Mouse (Mus musculus) neural tube, embryonic 10.5 days (tissue): Measurements from ENCODE around the gene Phf8.
"Not testable (repeated sequence)": the region's sequence is repeated elsewhere in the genome, so short reads cannot be mapped to it uniquely, and the experiment has no call there.

Experiments used
- DNase-seq: peaks from one replicate; pipeline ENCODE4 v3.0.0-alpha.2; 2017; ENCODE audit warnings: low spot score; ENCODE audit errors: extremely low spot score

Gene Phf8

GRCm38 (mm10) chrX:151520458-151521322 is at the start of gene Phf8:
Gene Phf8 (plus strand): TSS chrX:151520672.
- DNase-seq: peak; percentile 88

GRCm38 (mm10) chrX:151488128-151488527 is 32.3 kb upstream of the Phf8 start:
- DNase-seq: no peak

- not testable (repeated sequence) for DNase-seq
Observed at GRCm38 (mm10) chrX:151493269-151493668, 27.2 kb upstream of the Phf8 start.

GRCm38 (mm10) chrX:151496596-151496995 is 23.9 kb upstream of the Phf8 start:
- no peak for DNase-seq

GRCm38 (mm10) chrX:151508536-151508935 is 11.9 kb upstream of the Phf8 start:
- DNase-seq: no peak

- DNase-seq: no peak
Observed at GRCm38 (mm10) chrX:151509906-151510305, 10.6 kb upstream of the Phf8 start.

- DNase-seq: no peak
Observed at GRCm38 (mm10) chrX:151513066-151513465, 7.4 kb upstream of the Phf8 start.

GRCm38 (mm10) chrX:151513694-151514093 is 6.8 kb upstream of the Phf8 start:
- no peak for DNase-seq

- no peak for DNase-seq
Observed at GRCm38 (mm10) chrX:151518181-151518580, 2.3 kb upstream of the Phf8 start.

- DNase-seq: no peak
Observed at GRCm38 (mm10) chrX:151520127-151520457, 380 bp upstream of the Phf8 start.

- DNase-seq: peak; percentile 30
Observed at GRCm38 (mm10) chrX:151521786-151522522, 1.5 kb downstream of the Phf8 start.

GRCm38 (mm10) chrX:151553356-151553755 is 32.9 kb downstream of the Phf8 start:
- DNase-seq: no peak

GRCm38 (mm10) chrX:151575166-151575565 is 54.7 kb downstream of the Phf8 start:
- no peak for DNase-seq

GRCm38 (mm10) chrX:151643386-151643785 is 122.9 kb downstream of the Phf8 start:
- DNase-seq: no peak

GRCm38 (mm10) chrX:151653744-151654143 is 133.3 kb downstream of the Phf8 start:
- no peak for DNase-seq

GRCm38 (mm10) chrX:151674492-151675171 is 154.2 kb downstream of the Phf8 start:
- no peak for DNase-seq
